Mouse (Mus musculus): Measurements from ENCODE around the gene Actl6b.
"Not testable (repeated sequence)": the region's sequence is repeated elsewhere in the genome, so short reads cannot be mapped to it uniquely, and the experiment has no call there.

Gene Actl6b

GRCm38 (mm10) chr5:137600619-137601364 is 47.5 kb downstream of the Actl6b start, which contains the start of gene Mospd3:
TSS of gene Mospd3 (minus strand) at chr5:137601058.
- DNase-seq (ENCODE audit: extremely low spot score, low spot score) = peak; percentile 97

GRCm38 (mm10) chr5:137601365-137601729 is 48.0 kb downstream of the Actl6b start:
- DNase-seq (ENCODE audit: extremely low spot score, low spot score) = peak; percentile 48

- DNase-seq (ENCODE audit: extremely low spot score, low spot score) = no peak
Measured at GRCm38 (mm10) chr5:137607860-137608653, 54.7 kb downstream of the Actl6b start.

GRCm38 (mm10) chr5:137608654-137609190 is 55.4 kb downstream of the Actl6b start:
- no peak for DNase-seq (ENCODE audit: extremely low spot score, low spot score)

- no peak for DNase-seq (ENCODE audit: extremely low spot score, low spot score)
Measured at GRCm38 (mm10) chr5:137609292-137609691, 56.0 kb downstream of the Actl6b start.

- DNase-seq (ENCODE audit: extremely low spot score, low spot score) = no peak
Measured at GRCm38 (mm10) chr5:137610056-137610455, 56.7 kb downstream of the Actl6b start.

- peak; percentile 85 for DNase-seq (ENCODE audit: extremely low spot score, low spot score)
Measured at GRCm38 (mm10) chr5:137610548-137611244, 57.4 kb downstream of the Actl6b start.

GRCm38 (mm10) chr5:137611245-137611602 is 57.9 kb downstream of the Actl6b start:
- DNase-seq (ENCODE audit: extremely low spot score, low spot score) = peak; percentile 82

- no peak for DNase-seq (ENCODE audit: extremely low spot score, low spot score)
Measured at GRCm38 (mm10) chr5:137613076-137613475, 59.8 kb downstream of the Actl6b start.

- DNase-seq (ENCODE audit: extremely low spot score, low spot score) = no peak
Measured at GRCm38 (mm10) chr5:137613550-137613949, 60.2 kb downstream of the Actl6b start, which contains the start of gene Pcolce. TSS of gene Pcolce (minus strand) at chr5:137613784.

- not testable (repeated sequence) for DNase-seq (ENCODE audit: extremely low spot score, low spot score)
Measured at GRCm38 (mm10) chr5:137614921-137615320, 61.6 kb downstream of the Actl6b start.

GRCm38 (mm10) chr5:137615347-137615746 is 62.0 kb downstream of the Actl6b start:
- DNase-seq (ENCODE audit: extremely low spot score, low spot score) = no peak

Data from neural tube, embryonic 10.5 days (tissue).